Mouse (Mus musculus): Measurements from ENCODE around the gene Lag3.

Lag3 gene

GRCm38 (mm10) chr6:124858561-124859318 lies 52.8 kb downstream of the Lag3 start:
- DNase-seq, result no peak

DNA sequence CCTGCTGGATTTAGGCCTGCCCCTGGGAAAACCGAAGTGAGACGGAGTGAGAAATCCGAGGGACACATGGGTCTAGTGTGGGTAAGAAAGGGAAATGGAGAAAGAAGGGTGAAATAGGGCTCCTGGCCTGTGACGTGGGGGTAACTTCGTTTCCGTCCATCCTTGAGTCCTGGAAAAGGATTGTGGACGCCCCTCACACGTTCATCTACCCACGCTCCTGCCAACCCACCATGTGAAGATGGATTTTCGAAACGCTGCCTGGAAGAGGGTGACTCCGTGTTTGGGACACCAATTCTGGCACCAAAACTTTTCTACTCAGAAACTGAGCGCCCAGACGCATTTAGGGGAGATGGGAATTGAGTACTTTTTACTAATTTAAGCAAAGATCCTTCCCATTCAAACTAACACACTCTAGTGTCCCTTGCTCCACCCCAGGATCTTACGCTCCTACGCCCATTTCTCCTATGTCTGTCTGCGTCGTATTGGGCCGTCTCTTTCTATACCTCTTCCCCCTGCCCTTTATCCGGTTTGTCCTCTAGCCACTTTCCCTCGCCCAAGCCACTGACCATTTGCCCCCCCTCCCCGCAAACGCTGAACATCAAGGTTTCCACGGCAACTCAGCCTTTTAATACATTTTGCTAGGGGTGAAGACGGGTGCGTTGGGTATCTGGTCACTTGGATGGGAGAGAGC lies 53.5 kb downstream of the Lag3 start:
- DNase-seq, result no peak

GRCm38 (mm10) chr6:124856916-124857839 lies 54.3 kb downstream of the Lag3 start, which contains the start of gene P3h3:
Gene P3h3 (minus strand): TSS chr6:124857752.
- peak; percentile 80 to 83 for DNase-seq

GRCm38 (mm10) chr6:124856321-124856720 lies 55.2 kb downstream of the Lag3 start:
- no peak for DNase-seq

- DNase-seq, result no peak
Observed at GRCm38 (mm10) chr6:124854647-124855046, 56.9 kb downstream of the Lag3 start.

All from B cell, adult 2 months (primary cell).